Mouse (Mus musculus) adrenal gland, adult 18-20 months (tissue): ENCODE results near the gene Rtkn2. TPM values are rescaled to one million over a fixed set of nuclear protein-coding genes. Genes with fewer than 3 reads are reported as not detected.
A peak's percentile ranks its signal among the peaks of the same experiment; 100 is the strongest.

Experiments
- DNase-seq, 2 experiments: peaks; one replicate each; pipeline ENCODE4 v3.0.0; 2021 to 2022; ENCODE audit warnings: low spot score in 2 of 2
- total RNA-seq, 2 experiments: library from RNA; stranded (reverse); gene quantifications; 1 replicate in 1 of 2; 2 replicates in 1 of 2; pipeline ENCODE4 v1.2.3; 2021

Rtkn2 gene
- total RNA-seq, 2 experiments from 2014 or later = 0.13 to 0.27 TPM

DNA sequence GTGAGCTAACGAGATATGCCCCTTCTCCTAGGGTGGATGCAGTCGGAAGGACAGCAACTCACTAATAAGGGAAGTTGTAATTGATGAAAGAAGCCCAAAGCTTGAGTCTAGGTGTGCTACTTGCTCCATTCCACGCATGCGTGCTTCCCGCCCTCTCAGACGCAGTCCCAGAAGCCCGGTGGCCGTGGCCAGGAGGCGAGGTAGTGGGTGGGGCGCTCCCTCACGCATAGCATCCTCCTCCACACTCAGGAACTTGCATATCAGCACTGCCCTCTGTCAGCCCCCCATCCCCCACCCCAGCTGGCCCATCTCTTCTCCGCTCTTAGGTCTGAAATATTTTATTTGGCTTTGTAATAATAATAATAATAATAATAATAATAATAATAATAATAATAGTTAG, 16.0 kb downstream of the Rtkn2 start:
- no peak for DNase-seq

DNA sequence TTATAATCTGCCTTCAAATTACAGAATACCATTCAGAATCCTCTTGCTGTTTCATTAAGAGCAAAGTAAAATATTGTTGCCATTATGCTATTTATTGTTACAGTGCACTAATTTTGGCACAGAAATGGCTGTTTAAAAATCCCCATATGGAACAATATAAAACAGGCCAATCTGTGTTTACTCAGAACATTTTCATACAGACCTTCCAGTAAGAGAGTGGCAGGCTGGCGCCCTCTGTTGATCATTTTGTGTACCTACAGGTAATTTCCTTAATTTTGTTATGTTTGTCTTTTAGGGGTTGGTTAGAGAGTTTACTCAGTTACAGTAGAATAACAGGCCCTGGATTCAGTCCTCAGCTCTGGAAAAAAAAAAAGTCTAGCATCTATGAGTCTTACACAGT, 16.8 kb downstream of the Rtkn2 start:
- no peak for DNase-seq

DNA sequence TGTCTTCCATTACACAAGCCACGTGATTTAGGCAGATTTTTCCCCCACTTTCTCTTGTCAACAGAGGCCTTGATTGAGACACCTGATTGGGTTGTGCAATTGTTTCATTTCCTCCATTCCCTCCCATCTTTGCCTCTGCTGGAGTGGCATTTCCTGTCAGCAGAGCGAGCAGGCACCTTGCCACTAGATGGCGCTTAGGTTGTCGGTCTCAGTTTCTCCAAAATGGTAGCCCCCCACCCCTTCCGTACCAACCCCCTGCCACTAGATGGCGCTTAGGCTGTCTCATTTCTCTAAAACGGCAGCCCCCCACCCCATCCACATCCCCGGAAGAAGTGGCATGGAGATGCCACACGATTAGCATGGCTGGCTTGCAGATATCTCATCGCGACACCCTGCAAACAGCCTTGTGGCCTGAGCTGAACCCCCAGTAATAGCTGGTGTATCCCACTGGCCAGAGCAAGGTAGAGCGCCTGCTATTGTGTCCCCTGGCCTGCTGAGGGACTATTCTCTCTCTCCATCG, 18.8 kb downstream of the Rtkn2 start:
- peak; percentile 35 to 41 for DNase-seq

DNA sequence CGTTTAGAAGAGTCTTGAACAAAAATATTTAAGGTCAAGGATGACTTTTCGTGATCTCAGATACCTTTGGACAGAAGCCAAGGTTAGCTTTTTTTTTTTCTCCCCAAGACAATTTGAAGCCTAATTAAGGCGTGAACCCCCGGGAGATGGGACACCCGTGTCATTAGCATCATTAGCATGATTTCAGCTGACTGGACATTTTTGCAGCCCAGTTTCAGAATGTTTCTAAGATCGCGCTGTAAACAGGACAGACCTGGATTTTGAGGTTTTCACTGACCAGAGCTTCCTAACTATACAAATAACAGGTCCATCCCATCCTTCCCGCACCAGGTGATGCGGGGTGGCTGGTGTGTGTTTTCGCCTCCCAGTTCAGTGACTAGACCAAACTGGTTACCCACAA, 19.8 kb downstream of the Rtkn2 start:
- no peak for DNase-seq

DNA sequence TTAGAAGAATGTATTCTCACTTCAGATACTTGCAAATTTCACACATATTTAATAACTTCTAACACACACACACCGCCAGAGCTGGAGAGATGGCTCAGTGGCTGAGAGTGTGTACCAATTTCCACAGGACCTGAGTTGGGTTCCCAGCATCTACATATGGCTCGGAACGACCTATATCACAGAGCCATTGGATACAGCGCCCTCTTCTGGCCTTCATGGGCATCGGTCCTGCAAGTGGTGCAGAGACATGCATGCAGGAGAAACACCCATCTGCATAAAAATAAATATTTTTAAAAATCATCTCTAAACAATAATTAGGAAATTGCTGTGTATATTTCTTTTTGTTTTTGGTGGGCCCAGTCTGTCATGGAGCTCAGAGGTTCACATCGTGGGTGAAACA, 22.1 kb downstream of the Rtkn2 start:
- DNase-seq = no peak

DNA sequence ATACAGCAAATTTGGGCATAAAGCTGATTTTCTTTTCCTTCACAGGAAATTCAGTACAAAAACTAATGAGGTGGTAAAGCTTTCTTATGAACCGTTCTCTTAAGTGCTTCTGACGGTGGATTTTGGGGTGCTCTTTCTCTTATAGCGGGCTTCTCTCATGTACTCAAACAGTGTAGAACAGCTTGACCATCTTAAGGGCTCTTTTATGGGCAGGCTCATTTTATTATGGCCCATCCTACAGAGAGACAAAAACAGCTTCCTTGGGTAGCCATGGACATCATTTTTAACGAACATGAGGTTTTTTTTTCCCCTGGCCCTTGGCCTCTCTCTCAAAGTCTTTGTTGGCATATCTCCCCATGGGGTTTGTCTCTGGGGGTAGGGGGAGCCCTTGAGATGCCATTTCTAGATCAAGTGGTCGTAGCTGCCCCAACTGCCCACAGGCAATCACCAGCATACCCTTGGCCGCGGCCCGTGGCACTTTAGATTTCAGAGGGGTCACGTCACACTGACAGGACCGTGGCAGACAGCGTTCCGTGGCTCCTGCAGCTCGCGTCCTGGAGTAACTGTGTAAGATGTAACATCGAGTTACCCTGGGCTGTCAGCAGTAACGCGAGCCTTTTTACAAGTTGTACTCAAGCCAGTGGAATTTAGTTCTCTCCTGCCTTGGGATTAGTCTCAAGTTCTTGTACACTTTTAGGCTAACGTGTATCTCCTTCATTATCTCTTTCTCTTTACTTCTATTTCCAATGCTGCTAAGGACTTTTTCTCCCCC, 24.5 kb downstream of the Rtkn2 start:
- DNase-seq = no peak

DNA sequence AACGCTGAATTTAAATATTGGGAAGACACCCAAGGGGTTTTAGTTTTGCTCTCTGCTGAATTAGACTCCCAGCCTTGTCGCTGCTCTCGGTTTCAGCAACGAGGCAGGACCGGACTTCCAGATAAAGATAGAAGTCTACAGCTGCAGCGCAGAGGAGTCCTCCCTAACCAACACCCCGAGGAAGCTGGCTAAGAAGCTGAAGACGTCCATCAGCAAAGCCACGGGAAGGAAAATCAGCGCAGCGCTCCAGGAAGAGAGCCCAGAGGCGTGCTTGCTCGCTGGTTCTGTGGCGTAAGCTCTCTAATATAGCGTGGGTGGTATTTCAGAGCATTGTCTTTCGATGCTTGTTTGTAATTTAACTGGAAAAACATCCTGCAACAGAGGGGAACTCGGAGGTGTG, 26.0 kb downstream of the Rtkn2 start:
- no peak for DNase-seq

DNA sequence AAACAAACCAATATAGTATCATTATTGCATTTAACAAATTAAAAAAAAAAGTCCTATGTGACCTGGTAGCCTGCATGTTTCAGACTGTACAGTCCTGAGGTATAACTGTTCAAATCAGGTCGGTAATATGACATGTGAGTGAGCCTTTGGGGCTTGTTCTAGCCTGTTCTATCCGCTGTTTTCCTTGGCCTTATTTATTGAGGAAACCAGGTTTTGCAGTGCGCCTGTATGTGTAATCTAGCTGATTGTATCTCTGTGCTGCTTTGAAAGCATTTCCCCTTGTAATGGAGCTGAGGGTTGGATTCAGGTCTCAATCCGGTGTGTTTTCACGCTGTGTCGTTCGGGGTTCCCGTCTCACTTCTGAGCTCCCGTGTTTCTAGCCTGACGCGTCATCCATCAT, 27.1 kb downstream of the Rtkn2 start:
- DNase-seq = no peak

DNA sequence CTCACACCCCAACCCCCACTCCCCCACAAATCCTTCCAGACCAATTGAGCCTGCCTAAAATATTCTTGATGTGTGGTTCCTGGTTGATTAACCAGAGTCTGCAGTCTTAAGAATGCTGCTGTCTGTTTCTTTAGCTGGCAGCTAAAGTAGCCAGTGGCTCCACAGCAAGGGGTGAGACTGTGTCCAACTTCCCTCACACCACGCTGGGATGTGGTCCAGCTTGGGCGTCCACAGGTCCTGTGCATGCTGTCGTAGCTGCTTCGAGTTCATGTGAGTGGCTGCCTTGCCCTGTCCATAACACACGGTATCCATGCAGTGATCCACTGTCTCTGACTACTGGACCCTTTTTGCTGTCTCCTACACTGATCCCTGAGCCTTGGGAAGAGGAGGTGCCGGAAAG, 27.7 kb downstream of the Rtkn2 start:
- no peak for DNase-seq

DNA sequence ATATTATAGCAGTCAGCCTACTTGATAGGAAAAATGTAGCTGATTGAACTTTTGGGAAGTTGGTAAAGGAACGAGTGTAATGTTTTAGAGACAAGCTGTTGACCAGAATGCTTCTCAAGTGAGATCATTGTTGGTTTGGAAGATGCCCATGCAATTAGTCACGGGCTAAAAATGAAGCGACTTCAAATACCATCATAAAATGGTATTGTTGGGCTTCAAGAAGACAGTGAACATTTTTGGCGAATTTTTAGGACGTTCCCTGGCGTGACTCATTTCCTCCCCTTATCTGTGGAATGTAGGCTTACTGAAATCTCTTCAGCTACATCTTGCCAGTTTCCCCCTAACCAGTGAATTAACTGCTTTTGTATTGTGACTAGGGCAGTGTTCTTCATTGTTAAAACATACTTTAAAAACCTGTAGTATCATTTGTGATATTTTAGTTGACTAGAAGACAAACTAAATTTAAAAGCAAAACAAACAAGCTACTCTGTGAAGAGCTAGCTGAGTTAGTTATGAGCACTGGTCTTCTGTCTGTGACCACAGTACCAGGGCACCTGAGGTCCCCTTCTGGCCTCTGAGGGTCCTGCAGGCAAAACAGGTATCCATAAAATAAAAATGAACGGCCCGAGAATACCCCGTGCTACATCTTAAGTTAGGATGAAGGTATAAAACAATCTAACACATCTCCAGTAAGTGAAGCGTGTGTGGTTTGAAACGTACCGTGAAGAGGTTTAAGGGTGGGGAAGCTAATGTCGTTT, 29.0 kb downstream of the Rtkn2 start:
- no peak for DNase-seq

DNA sequence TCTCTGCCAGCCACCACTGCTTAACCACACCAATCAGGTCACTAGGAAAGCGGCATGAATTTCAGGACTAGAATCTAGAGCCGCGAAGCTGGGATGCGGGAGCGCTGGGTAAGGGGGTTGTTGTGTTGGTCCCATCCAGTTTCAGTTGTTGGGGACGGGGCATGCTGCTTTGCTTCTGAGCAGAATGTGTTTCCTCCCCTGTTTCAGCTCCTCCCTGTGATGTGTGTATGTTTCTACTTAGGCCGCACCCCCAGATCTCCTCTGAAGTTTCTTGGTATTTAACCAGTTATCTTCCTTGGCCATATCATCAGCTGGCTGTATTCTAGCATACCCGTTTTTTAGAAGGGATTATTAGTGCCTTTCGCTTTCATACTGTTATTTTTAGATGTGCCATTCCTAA, 29.9 kb downstream of the Rtkn2 start:
- DNase-seq = no peak

DNA sequence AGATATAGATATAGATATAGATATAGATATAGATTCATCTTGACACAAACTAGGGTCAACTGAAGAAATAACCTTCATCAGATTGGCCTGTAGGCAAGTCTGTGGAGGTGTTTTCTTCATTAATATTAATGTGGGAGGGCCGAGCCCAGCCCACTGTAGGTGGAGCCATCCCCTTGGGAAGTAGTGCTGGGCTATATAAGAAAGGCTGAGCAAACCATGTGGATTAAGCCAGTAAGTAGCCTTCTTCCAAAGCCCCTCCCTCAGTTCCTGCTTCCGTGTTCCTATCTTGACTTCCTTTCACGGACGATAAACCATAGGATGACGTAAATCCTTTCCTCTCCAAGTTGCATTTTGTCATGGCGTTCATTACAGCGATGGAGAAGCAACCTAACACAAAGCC, 30.5 kb downstream of the Rtkn2 start:
- no peak for DNase-seq

DNA sequence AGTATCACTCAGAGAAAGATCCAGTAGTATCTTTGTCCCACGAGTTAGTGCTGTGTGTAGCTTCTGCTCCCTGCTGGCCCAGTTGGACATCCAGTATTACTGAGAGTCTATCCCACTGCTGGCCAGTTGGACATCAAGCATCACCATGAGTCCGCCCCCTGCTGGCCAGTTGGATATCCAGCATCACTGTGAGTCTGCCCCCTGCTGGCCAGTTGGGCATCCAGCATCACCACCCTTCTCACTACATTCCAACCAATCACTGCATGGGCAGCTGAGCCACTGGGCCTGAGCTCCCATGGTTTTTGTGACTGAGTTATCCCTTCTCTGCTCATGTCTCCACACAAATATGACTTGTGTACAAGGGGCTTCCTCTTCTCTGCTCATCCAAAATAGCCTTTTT, 33.8 kb downstream of the Rtkn2 start:
- no peak for DNase-seq

DNA sequence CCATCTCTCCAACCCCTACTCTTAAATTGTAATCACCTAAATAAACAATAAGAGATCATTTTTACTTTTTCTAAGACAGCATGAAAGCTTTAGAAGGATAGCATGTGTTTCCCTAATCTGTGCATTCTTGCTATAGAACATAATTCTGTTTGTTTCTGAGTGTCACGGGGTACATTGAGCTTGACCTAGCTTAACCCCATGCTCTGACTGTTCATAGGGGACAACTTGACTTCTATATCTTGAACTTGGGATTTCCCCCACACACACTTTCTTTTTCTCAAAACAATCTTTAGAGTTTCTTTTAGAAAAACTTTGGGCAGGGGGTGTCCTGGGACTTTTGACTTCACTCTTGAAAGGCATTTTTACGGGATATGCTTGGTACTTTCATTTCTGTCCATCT, 41.4 kb downstream of the Rtkn2 start:
- no peak for DNase-seq

DNA sequence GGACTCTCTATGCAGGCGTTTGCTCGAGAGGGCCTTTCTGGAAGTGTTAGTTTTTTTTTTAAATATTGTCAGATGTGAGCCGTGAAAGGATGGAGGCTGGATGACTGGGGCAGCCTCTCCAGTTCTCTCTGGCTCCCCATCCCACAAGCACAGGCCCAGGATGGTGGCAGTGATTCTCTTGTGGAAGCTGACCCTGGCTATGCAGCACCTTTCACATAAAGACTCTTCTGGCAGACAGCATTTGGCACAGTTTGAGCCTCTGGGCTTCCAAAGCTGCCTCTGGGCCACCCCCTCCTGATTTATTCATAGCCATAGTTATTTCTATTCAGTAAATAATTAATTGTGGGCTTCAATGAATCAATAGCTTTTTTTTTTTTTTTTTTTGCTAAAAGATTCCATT, 46.3 kb downstream of the Rtkn2 start:
- no peak for DNase-seq

DNA sequence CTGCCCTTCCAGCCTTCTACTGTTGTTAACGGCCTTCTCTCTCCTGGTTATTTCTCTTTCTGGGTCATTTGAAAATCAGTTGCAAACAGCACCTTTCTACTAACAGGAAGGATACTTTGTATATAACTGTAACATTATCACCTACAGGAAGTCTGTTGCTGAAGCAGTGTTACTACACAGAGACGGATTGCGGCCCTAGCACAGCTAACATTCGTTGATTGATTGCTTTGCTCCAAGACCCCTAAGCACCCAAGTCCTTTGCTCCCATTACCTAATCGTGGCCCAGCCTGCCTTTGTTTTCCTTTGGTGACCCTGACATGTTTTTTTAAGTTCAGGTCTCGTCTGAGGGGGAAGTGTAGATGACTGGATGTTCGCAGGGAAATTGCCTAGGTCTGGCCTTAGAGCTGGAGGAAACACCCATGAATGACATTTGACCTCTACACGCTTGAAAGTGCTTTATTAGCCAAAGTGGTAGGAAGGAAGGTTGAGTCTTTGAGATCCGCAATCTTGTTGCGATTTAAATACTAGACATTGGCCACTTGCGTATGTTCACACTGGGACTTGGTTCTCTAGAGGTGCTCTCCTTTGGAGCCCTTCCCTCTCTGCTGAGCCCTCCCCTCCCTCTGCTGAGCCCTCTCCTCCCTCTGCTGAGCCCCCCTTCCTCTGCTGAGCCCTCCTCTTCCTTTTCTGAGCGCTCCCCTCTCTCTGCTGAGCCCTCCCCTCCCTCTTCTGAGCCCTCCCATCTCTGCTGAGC, 49.1 kb downstream of the Rtkn2 start:
- no peak for DNase-seq

DNA sequence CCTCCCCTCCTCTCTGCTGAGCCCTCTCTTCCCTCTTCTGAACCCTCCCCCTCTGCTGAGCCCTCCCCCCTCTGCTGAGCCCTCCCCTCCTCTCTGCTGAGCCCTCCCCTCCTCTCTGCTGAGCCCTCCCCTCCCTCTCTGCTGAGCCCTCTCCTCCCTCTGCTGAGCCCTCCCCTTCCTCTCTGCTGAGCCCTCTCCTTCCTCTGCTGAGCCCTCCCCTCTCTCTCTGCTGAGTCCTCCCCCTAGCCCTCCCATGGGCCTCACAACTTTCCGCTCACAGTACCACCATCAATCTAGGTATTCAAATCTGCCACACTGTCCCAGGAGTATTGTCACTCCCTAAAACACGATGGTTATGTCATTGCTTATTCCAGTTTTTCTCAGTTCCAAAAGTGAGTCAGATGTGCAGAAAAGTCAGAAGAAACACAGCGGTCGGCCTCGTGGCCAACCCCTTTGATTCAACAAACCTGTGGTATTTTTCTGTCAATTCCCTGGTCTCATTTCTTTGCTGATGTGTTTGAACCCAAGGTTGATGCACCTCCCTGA, 49.8 kb downstream of the Rtkn2 start:
- no peak for DNase-seq

DNA sequence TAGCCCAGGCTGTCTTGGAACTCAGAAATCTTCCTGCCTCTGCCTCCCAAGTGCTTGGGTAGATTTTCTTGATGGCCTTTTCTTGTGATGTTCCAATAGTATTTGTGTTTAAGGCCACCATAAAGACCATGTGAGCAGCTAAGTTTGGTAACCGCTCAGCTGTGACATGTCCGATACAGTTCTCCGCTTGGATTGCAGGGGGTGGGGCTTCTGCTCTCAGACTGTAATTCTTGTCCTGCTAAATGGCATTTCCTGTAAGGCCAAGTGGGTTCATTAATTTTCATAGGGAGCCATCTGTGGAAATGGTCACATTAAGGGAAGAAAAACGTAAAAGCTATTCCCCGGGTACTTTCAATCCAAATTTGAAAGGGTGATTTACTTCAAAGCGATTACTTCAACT, 50.7 kb downstream of the Rtkn2 start:
- no peak for DNase-seq

DNA sequence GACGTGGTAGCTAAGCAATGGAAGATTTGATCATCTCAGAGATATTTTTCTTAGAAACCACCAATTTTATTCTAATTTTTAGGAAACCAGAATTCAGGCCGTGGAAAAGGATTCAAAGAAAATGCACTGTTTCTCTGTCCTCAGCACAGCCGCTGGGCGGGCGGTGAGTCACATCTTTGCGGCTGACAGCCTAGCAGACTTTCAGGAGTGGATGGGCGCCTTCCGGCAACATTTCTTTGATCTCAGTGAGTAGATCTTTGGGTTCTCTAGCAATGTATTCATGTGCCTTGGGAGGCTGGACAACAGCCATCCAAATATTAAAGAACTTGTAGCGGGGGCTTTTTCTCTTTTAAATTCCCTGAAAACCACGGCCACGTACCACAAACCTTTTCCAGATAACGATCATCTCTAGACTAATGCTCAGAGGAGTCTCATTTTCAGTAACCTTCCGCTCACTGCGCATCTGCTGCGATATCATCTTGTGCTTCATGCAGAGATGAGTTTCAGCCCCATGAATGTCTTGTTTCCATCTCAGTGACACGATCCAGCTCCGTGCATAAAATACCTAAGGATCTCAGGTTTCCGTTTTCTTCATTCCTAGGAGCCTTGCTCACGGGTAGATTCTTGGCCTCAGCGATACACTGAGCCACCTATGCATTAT, 56.5 kb downstream of the Rtkn2 start:
- no peak for DNase-seq

DNA sequence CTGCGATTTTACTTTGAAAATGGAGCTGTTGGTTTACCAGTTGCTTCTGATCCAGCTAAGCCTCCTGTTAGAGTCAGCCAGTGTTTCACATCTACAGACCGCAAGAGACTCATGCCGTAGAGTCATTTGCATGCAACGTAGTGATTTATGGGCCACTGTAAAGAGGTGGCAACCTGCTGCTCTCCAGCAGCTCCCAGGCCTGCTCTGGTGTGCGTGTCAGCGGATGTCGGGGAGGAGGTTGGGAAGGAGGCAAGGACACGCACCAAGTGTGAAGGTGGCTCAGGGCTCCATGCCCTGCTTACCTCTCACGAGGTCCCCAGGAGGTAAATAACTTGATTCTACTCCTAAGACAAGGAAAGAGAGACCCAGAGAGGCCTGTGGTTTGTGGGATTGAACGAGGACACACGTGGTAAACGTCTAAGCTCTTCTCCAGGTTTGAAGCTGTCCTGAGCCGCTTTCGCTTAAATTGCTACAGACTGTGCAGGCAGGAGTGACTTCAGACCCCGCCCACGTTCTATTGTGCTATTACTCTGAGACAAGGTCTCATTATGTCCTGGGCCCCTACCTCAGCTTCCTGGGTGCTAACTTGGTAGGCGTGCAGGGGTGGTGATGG, 57.1 kb downstream of the Rtkn2 start:
- no peak for DNase-seq
